Mouse (Mus musculus) adrenal gland, postnatal 0 days (tissue): Measurements from ENCODE around the gene Mymx. TPM values are rescaled to one million over a fixed set of nuclear protein-coding genes. Genes with fewer than 3 reads are reported as not detected.

ENCODE experiments used
- polyA plus RNA-seq: library from polyadenylated mRNA; unstranded; fragments of >200 nt; fragmentation: Nextera tagmentation; extraction: Ambion mirVana; gene quantifications from 2 replicates; pipeline ENCODE4 v1.2.1, GENCODE M21; 2015

Mymx gene
- polyA plus RNA-seq, result 0.17 and 0.74 TPM in 2 replicates

GRCm38 (mm10) chr17:45601877-45602304 is at the start of gene Mymx:
Mymx (minus strand) TSS chr17:45602102.

GRCm38 (mm10) chr17:45599446-45600242 is 2.3 kb downstream of the Mymx start, which contains the start of gene Slc29a1:
Slc29a1 (minus strand) TSS chr17:45599606.

GRCm38 (mm10) chr17:45573087-45573779 is 28.7 kb downstream of the Mymx start, which contains the start of gene Hsp90ab1:
Hsp90ab1 (minus strand) TSS chr17:45573271.

GRCm38 (mm10) chr17:45563655-45564530 is 38.0 kb downstream of the Mymx start, which contains the start of gene Slc35b2:
Slc35b2 (plus strand) TSS chr17:45563874.

GRCm38 (mm10) chr17:45555452-45556106 is 46.3 kb downstream of the Mymx start, which contains the start of gene Nfkbie:
Nfkbie (plus strand) TSS chr17:45555703.

Other genes with a start within 250 kb of the Mymx start
- 24.7 and 31.6 TPM in 2 replicates for gene Cdc5l, start 168.4 kb downstream of the Mymx start, polyA plus RNA-seq
- gene Spats1, start 126.7 kb downstream of the Mymx start, polyA plus RNA-seq, result 0.39 and 2.3 TPM in 2 replicates
- gene Aars2, start 95.3 kb downstream of the Mymx start, polyA plus RNA-seq, result 5.1 and 8.6 TPM in 2 replicates
- gene Tcte1, start 78.7 kb downstream of the Mymx start, polyA plus RNA-seq, result 0.06 and 0.47 TPM in 2 replicates
- 1.2 and 5.1 TPM in 2 replicates for gene Tmem151b, start 52.4 kb downstream of the Mymx start, polyA plus RNA-seq
- 3.6 and 4.3 TPM in 2 replicates for gene Nfkbie, start 46.4 kb downstream of the Mymx start, polyA plus RNA-seq
- 143 and 167 TPM in 2 replicates for gene Slc35b2, start 38.2 kb downstream of the Mymx start, polyA plus RNA-seq
- 726 and 876 TPM in 2 replicates for gene Hsp90ab1, start 28.8 kb downstream of the Mymx start, polyA plus RNA-seq
- gene Slc29a1, start 2.5 kb downstream of the Mymx start, polyA plus RNA-seq, result 94.3 and 154 TPM in 2 replicates
- 0.10 and 0.76 TPM in 2 replicates for gene Capn11, start 57.2 kb upstream of the Mymx start, polyA plus RNA-seq
- gene Mrpl14, start 84.2 kb upstream of the Mymx start, polyA plus RNA-seq, result 265 and 310 TPM in 2 replicates
- 26.0 and 27.7 TPM in 2 replicates for gene Tmem63b, start 84.8 kb upstream of the Mymx start, polyA plus RNA-seq
- gene 1600014C23Rik, start 131.7 kb upstream of the Mymx start, polyA plus RNA-seq, result not detected in 2 replicates